Mouse (Mus musculus) forebrain, postnatal 0 days (tissue): ENCODE measurements at regions not wholly inside any gene's neighbourhood (a gene's known extent, or its start where the extent isn't known, plus 50 kb on each side); places are given as distances from the start of the nearest gene placed in this dataset.

ENCODE experiments used
- ATAC-seq: fragments of 200-750 bp; cut with Nextera tagmentation; 2 replicates; pipeline ENCODE4 v1.8.0; 2017; ENCODE audit warnings: mild to moderate bottlenecking, moderate library complexity
- DNase-seq: peaks from one replicate; pipeline ENCODE4 v3.0.0-alpha.2; 2015
- H3K27ac ChIP-seq: fragments of 300-500 bp; sonication (generic); 2 replicates; pipeline ENCODE4 v1.5.1; 2014; ENCODE audit warnings: low read depth, mild to moderate bottlenecking, antibody characterized with exemption, low read length, moderate library complexity, mixed read lengths
- H3K27me3 ChIP-seq: fragments of 300-500 bp; sonication (generic); 2 replicates; pipeline ENCODE4 v1.6.1; 2014; ENCODE audit warnings: mild to moderate bottlenecking, low read length, mixed read lengths; ENCODE audit not compliant: insufficient read depth
- H3K36me3 ChIP-seq: fragments of 300-500 bp; sonication (generic); 2 replicates; pipeline ENCODE4 v1.6.1; 2014; ENCODE audit warnings: mild to moderate bottlenecking, moderate library complexity; ENCODE audit not compliant: insufficient read depth
- H3K4me1 ChIP-seq: fragments of 300-500 bp; sonication (generic); 2 replicates; pipeline ENCODE4 v1.6.1; 2014; ENCODE audit warnings: antibody characterized with exemption; ENCODE audit not compliant: insufficient read depth
- H3K4me2 ChIP-seq: fragments of 300-500 bp; sonication (generic); 2 replicates; pipeline ENCODE4 v1.6.1; 2014; ENCODE audit warnings: low read depth, mild to moderate bottlenecking, moderate library complexity
- H3K4me3 ChIP-seq: fragments of 300-500 bp; sonication (generic); 2 replicates; pipeline ENCODE4 v1.5.1; 2014; ENCODE audit warnings: low read depth, low read length, mixed read lengths
- H3K9ac ChIP-seq: fragments of 300-500 bp; sonication (generic); 2 replicates; pipeline ENCODE4 v1.6.1; 2014; ENCODE audit warnings: mild to moderate bottlenecking
- H3K9me3 ChIP-seq: fragments of 300-500 bp; sonication (generic); 2 replicates; pipeline ENCODE4 v1.6.1; 2016; ENCODE audit warnings: low read length
- CTCF ChIP-seq: sonication (generic); IDR thresholded peaks from 2 replicates; pipeline ENCODE4 v1.5.1; 2016; ENCODE audit warnings: antibody characterized with exemption, control low read depth, low read depth
- WGBS: fragments of 180-500 bp; shearing (Covaris S2); extraction: QIAGEN DNeasy Blood & Tissue Kit; methylation state at CpG from one replicate; pipeline ENCODE4 v1.1.7; 2014; 5-methylcytosine and 5-hydroxymethylcytosine counted together

GRCm38 (mm10) chr3:141279041-141279554 is 66.9 kb upstream of the Pdha2 start:
- Histone ChIP-seq H3K4me3 (no peak overlapping the region), H3K9ac (no peak overlapping the region), H3K27me3 (no peaks in the 10 kb centered on the region), H3K36me3 (no peaks in the 10 kb centered on the region), H3K9me3 (no peaks in the 10 kb centered on the region), H3K27ac (no peak overlapping the region), H3K4me2 (no peak overlapping the region), H3K4me1 (no peaks in the 10 kb centered on the region)
- no peak for TF ChIP-seq CTCF
- WGBS: 78% methylated on average over 7 of the region's 7 CpGs
- no peak for ATAC-seq
- DNase-seq: no peak

- no peak overlapping the region for H3K4me3 ChIP-seq
- no peaks in the 10 kb centered on the region for H3K27me3 ChIP-seq
- no peaks in the 10 kb centered on the region for H3K9me3 ChIP-seq
- no peak overlapping the region for H3K4me2 ChIP-seq
- H3K9ac ChIP-seq: no peak overlapping the region
- DNase-seq (no peak), ATAC-seq (no peak)
- no peaks in the 10 kb centered on the region for H3K4me1 ChIP-seq
- no peaks in the 10 kb centered on the region for H3K36me3 ChIP-seq
- no peak for TF ChIP-seq CTCF
- no peak overlapping the region for H3K27ac ChIP-seq
- 82% methylated on average over 2 of the region's 2 CpGs for WGBS
Observed at GRCm38 (mm10) chr3:141293802-141294201, 81.6 kb upstream of the Pdha2 start.

GRCm38 (mm10) chr3:141296897-141297296 is 84.7 kb upstream of the Pdha2 start:
- Histone ChIP-seq H3K27me3 (no peaks in the 10 kb centered on the region), H3K4me3 (no peak overlapping the region), H3K36me3 (no peaks in the 10 kb centered on the region), H3K27ac (no peak overlapping the region), H3K4me1 (no peaks in the 10 kb centered on the region), H3K4me2 (no peak overlapping the region), H3K9ac (no peak overlapping the region), H3K9me3 (no peaks in the 10 kb centered on the region)
- no peak for ATAC-seq
- DNase-seq: no peak
- no peak for TF ChIP-seq CTCF

GRCm38 (mm10) chr3:141299749-141300148 is 87.6 kb upstream of the Pdha2 start:
- Histone ChIP-seq H3K4me2 (no peak overlapping the region), H3K27ac (no peak overlapping the region), H3K27me3 (no peaks in the 10 kb centered on the region), H3K4me1 (no peaks in the 10 kb centered on the region), H3K4me3 (no peak overlapping the region), H3K9me3 (no peaks in the 10 kb centered on the region), H3K9ac (no peak overlapping the region), H3K36me3 (no peaks in the 10 kb centered on the region)
- ATAC-seq (no peak), DNase-seq (no peak)
- WGBS: 84% methylated on average over 1 of the region's 1 CpGs
- no peak for TF ChIP-seq CTCF

- Histone ChIP-seq H3K27me3 (no peaks in the 10 kb centered on the region), H3K4me3 (no peak overlapping the region), H3K36me3 (no peaks in the 10 kb centered on the region), H3K4me2 (no peak overlapping the region), H3K27ac (no peak overlapping the region), H3K9me3 (no peaks in the 10 kb centered on the region), H3K4me1 (no peaks in the 10 kb centered on the region), H3K9ac (no peak overlapping the region)
- no peak for TF ChIP-seq CTCF
- ATAC-seq (no peak), DNase-seq (no peak)
Observed at GRCm38 (mm10) chr3:141333517-141334113, 121.5 kb upstream of the Pdha2 start.

GRCm38 (mm10) chr3:141338224-141338982 is 126.2 kb upstream of the Pdha2 start:
- H3K27ac ChIP-seq: no peak overlapping the region
- peak; percentile 1 for DNase-seq
- H3K9me3 ChIP-seq: no peaks in the 10 kb centered on the region
- no peak for TF ChIP-seq CTCF
- H3K4me2 ChIP-seq: peak overlapping the region; percentile 30
- H3K4me1 ChIP-seq: no peaks in the 10 kb centered on the region
- WGBS: 16% methylated on average over 9 of the region's 9 CpGs
- no peaks in the 10 kb centered on the region for H3K36me3 ChIP-seq
- no peak overlapping the region for H3K4me3 ChIP-seq
- no peaks in the 10 kb centered on the region for H3K27me3 ChIP-seq
- H3K9ac ChIP-seq: no peak overlapping the region
- ATAC-seq: peak; percentile 27; the same call in 1 of the 2 replicates

- WGBS: 93% methylated on average over 1 of the region's 1 CpGs
- ATAC-seq: no peak
- no peak for TF ChIP-seq CTCF
- Histone ChIP-seq H3K4me1 (no peaks in the 10 kb centered on the region), H3K4me2 (no peak overlapping the region), H3K4me3 (no peak overlapping the region), H3K36me3 (no peaks in the 10 kb centered on the region), H3K27me3 (no peaks in the 10 kb centered on the region), H3K27ac (no peak overlapping the region), H3K9ac (no peak overlapping the region), H3K9me3 (no peaks in the 10 kb centered on the region)
- DNase-seq: no peak
Observed at GRCm38 (mm10) chr3:141353961-141354360, 111.1 kb upstream of the Unc5c start.
